Mouse (Mus musculus) neural tube, embryonic 14.5 days (tissue): ENCODE measurements around the gene Fgfr2. TPM values are rescaled to one million over a fixed set of nuclear protein-coding genes. Genes with fewer than 3 reads are reported as not detected.

ENCODE experiments used
- ATAC-seq: fragments of 200-750 bp; cut with Nextera tagmentation; 2 replicates; pipeline ENCODE4 v1.8.0; 2017; ENCODE audit warnings: low read depth, mild to moderate bottlenecking, moderate TSS enrichment, moderate library complexity
- H3K27ac ChIP-seq: fragments of 300-500 bp; sonication (generic); 2 replicates; pipeline ENCODE4 v1.5.1; 2014; ENCODE audit warnings: low read depth, mild to moderate bottlenecking, control low read depth, low read length, moderate library complexity, mixed read lengths
- H3K27me3 ChIP-seq: fragments of 300-500 bp; sonication (generic); 2 replicates; pipeline ENCODE4 v1.6.1; 2014; ENCODE audit warnings: low read length; ENCODE audit not compliant: control insufficient read depth, insufficient read depth
- H3K36me3 ChIP-seq: fragments of 300-500 bp; sonication (generic); 2 replicates; pipeline ENCODE4 v1.6.1; 2014; ENCODE audit warnings: low read length, mixed read lengths; ENCODE audit not compliant: control insufficient read depth, insufficient read depth
- H3K4me1 ChIP-seq: fragments of 300-500 bp; sonication (generic); 2 replicates; pipeline ENCODE4 v1.6.1; 2014; ENCODE audit warnings: low read length; ENCODE audit not compliant: control insufficient read depth, insufficient read depth
- H3K4me2 ChIP-seq: fragments of 300-500 bp; sonication (generic); 2 replicates; pipeline ENCODE4 v1.6.1; 2014; ENCODE audit warnings: mild to moderate bottlenecking, low read depth, low read length, control low read depth
- H3K4me3 ChIP-seq: fragments of 300-500 bp; sonication (generic); 2 replicates; pipeline ENCODE4 v1.5.1; 2014; ENCODE audit warnings: low read depth, low read length, control low read depth, mixed read lengths
- H3K9ac ChIP-seq: fragments of 300-500 bp; sonication (generic); replicated peaks from 2 replicates; pipeline ENCODE4 v1.6.1; 2014; ENCODE audit warnings: low read depth, mild to moderate bottlenecking, control low read depth, low read length, mixed read lengths
- H3K9me3 ChIP-seq: fragments of 300-500 bp; sonication (generic); 2 replicates; pipeline ENCODE4 v1.6.1; 2016; ENCODE audit warnings: low read length; ENCODE audit not compliant: control insufficient read depth
- WGBS: fragments of 180-500 bp; shearing (Covaris S2); extraction: QIAGEN DNeasy Blood & Tissue Kit; methylation state at CpG from one replicate; pipeline ENCODE4 v1.1.7; 2014; 5-methylcytosine and 5-hydroxymethylcytosine counted together
- polyA plus RNA-seq: library from polyadenylated mRNA; unstranded; fragments of >200 nt; fragmentation: Nextera tagmentation; extraction: Ambion mirVana; gene quantifications from 2 replicates; pipeline ENCODE4 v1.2.1, GENCODE M21; 2014

Gene Fgfr2
- polyA plus RNA-seq, 1 experiment from 2014 or later, result 28.1 TPM

DNA sequence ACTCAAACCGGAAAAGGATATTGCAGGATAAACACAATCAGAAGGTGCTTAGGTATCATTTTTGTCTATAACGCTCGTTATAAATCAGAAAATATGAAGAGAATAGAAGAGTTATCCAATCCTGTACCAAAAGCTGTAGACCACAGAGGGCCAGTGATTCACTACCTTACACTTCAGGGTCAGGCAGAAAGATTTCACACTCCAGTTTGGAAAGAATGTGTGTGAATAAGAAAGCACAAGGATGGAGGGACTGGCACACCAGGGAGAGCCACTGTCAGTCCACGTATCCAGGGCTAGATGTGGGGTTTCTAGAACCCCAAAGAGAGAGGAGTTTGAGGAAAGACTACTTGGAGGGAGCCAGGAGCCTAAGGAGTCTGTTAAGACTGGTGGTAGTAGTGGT is 546.3 kb downstream of the Fgfr2 start:
- Histone ChIP-seq H3K4me3 (no peak overlapping the region; the same call in 1 of the 2 replicates), H3K9ac (no peak overlapping the region), H3K36me3 (no peaks in the 10 kb centered on the region), H3K27me3 (no peaks in the 10 kb centered on the region), H3K4me1 (no peaks in the 10 kb centered on the region), H3K27ac (no peak overlapping the region), H3K9me3 (no peaks in the 10 kb centered on the region), H3K4me2 (no peak overlapping the region; the same call in 1 of the 2 replicates)
- ATAC-seq, result no peak
- 62% methylated on average over 4 of the region's 4 CpGs for WGBS

DNA sequence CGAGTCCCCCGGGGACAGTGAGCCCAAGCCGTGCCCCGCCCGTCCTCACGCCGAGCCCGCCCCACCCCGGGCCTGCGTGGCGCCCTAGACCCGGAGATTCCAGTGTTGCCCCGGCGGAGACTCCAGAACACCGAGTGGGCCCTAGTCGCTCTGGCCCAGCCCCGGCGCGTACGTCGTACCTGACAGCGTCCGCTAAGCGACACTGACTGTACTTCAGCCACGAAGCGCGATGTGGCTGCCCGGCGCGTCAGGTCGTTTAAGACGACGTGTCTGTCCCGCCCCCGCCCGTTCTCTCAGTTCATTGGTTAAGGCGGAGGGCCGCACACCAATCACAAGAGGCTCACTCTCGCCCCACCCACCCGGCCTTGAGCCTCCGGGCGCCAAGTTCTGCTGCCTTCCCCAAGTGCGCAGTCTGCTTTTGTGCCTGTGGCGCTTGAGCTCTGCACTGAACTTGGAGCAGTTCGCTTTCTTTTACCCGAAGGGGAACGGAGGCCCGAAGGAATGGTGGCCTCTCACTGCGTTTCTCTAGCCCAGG is 547.0 kb downstream of the Fgfr2 start, which contains the start of gene Oat:
Oat (minus strand) TSS at position 283 of the 535 bp plus-strand sequence.
- WGBS, result under 1% methylated on average over 42 of the region's 49 CpGs
- Histone ChIP-seq H3K27ac (peak within 1 kb of the TSS; percentile 86), H3K9ac (peak within 1 kb of the TSS; percentile 65), H3K4me3 (peak within 1 kb of the TSS; percentile 56), H3K4me2 (peak within 1 kb of the TSS; percentile 72), H3K4me1 (no peaks in the 10 kb centered on the region), H3K9me3 (no peaks in the 10 kb centered on the region), H3K27me3 (no peaks in the 10 kb centered on the region), H3K36me3 (no peaks in the 10 kb centered on the region)
- peak; percentile 97 for ATAC-seq

DNA sequence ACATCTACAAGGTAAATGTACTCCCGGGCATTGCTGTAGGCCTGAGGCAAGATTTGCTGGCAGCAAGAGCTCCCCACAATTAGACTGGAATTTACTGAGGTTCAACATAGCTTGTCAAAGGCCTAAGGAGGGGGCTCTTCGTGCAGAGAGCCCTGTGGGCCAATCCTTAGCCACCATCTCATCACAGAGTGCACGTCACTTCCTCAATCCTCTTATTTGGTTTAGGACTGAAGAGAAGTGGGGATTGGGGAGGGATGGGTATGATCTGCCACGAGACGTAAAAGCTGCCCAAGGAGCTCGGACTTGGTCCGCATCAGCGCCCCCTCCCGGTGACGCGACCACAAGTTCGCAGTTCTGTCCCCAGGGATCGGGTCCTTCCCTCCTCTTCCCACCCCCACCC is 547.5 kb downstream of the Fgfr2 start:
- H3K36me3 ChIP-seq, result no peaks in the 10 kb centered on the region
- H3K27me3 ChIP-seq, result no peaks in the 10 kb centered on the region
- peak; percentile 93 for ATAC-seq
- H3K9ac ChIP-seq, result peak overlapping the region; percentile 65
- no peaks in the 10 kb centered on the region for H3K4me1 ChIP-seq
- no peaks in the 10 kb centered on the region for H3K9me3 ChIP-seq
- peak overlapping the region; percentile 56 for H3K4me3 ChIP-seq
- H3K27ac ChIP-seq, result peak overlapping the region; percentile 86
- H3K4me2 ChIP-seq, result peak overlapping the region; percentile 72
- under 1% methylated on average over 9 of the region's 13 CpGs for WGBS

- Histone ChIP-seq H3K4me3 (no peak overlapping the region), H3K9me3 (no peaks in the 10 kb centered on the region), H3K27me3 (no peaks in the 10 kb centered on the region), H3K9ac (no peak overlapping the region), H3K4me2 (no peak overlapping the region), H3K27ac (no peak overlapping the region), H3K36me3 (no peaks in the 10 kb centered on the region), H3K4me1 (no peaks in the 10 kb centered on the region)
- no peak for ATAC-seq
- WGBS, result 91% methylated on average over 5 of the region's 5 CpGs
Observed at GRCm38 (mm10) chr7:132574646-132575045, 548.5 kb downstream of the Fgfr2 start.

- H3K9me3 ChIP-seq, result no peaks in the 10 kb centered on the region
- no peak overlapping the region for H3K9ac ChIP-seq
- no peak overlapping the region for H3K4me2 ChIP-seq
- H3K27ac ChIP-seq, result no peak overlapping the region; the same call in 1 of the 2 replicates
- ATAC-seq, result no peak
- no peaks in the 10 kb centered on the region for H3K4me1 ChIP-seq
- H3K4me3 ChIP-seq, result no peak overlapping the region
- H3K27me3 ChIP-seq, result no peaks in the 10 kb centered on the region
- 41% methylated on average over 6 of the region's 6 CpGs for WGBS
- H3K36me3 ChIP-seq, result no peaks in the 10 kb centered on the region
Observed at GRCm38 (mm10) chr7:132573205-132573604, 549.9 kb downstream of the Fgfr2 start.

DNA sequence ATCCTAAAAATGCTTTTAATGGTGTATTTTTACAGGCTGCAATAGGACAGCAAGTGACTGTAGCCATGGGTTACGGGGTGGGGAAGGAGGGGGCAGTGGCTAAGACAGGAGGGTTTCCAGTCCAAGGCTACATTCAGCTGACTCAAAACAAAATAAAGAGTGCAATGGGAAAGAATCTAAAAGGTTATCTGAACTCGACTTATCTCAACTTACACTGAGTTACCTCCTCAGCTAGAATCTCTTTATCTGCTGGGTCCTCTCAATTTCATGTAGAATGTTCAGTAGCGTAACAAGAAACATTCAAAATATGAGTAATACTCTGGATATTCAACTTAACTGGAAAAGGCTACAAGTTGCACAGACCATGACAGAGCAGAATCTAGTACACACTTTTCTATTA is 550.4 kb downstream of the Fgfr2 start:
- 81% methylated on average over 3 of the region's 3 CpGs for WGBS
- Histone ChIP-seq H3K4me1 (no peaks in the 10 kb centered on the region), H3K9ac (no peak overlapping the region), H3K4me3 (no peak overlapping the region), H3K9me3 (no peaks in the 10 kb centered on the region), H3K27me3 (no peaks in the 10 kb centered on the region), H3K36me3 (no peaks in the 10 kb centered on the region), H3K27ac (no peak overlapping the region; the same call in 1 of the 2 replicates), H3K4me2 (no peak overlapping the region)
- ATAC-seq, result no peak

DNA sequence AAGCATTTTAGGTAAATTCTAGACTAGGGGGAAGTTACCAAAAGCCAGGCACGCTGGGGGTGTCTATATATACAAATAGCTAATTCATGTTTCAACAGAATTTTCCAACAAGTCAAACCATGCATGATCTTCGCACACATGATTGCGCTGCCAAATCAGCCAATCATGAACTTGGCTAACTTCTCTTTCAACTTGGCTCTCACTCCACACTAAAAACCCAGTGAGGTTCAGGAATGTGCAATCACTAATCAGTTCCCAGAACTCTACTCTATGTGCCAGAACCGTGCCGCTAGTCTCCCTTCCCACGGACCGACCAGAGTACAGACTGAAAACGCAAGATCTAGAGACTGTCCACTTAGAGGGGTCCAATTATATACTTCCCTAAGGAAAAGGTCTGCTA is 551.7 kb downstream of the Fgfr2 start:
- Histone ChIP-seq H3K9ac (no peak overlapping the region), H3K9me3 (no peaks in the 10 kb centered on the region), H3K4me2 (no peak overlapping the region), H3K4me1 (no peaks in the 10 kb centered on the region), H3K36me3 (no peaks in the 10 kb centered on the region), H3K4me3 (no peak overlapping the region), H3K27ac (no peak overlapping the region), H3K27me3 (no peaks in the 10 kb centered on the region)
- 84% methylated on average over 8 of the region's 8 CpGs for WGBS
- ATAC-seq, result no peak

- Histone ChIP-seq H3K27ac (no peak overlapping the region), H3K9me3 (no peaks in the 10 kb centered on the region), H3K9ac (no peak overlapping the region), H3K4me2 (no peak overlapping the region), H3K4me3 (no peak overlapping the region), H3K27me3 (no peaks in the 10 kb centered on the region), H3K36me3 (no peaks in the 10 kb centered on the region), H3K4me1 (no peaks in the 10 kb centered on the region)
- 84% methylated on average over 5 of the region's 5 CpGs for WGBS
- no peak for ATAC-seq
Observed at GRCm38 (mm10) chr7:132570071-132570470, 553.1 kb downstream of the Fgfr2 start.

GRCm38 (mm10) chr7:132568817-132569216 is 554.3 kb downstream of the Fgfr2 start:
- no peak overlapping the region for H3K27ac ChIP-seq
- 82% methylated on average over 6 of the region's 6 CpGs for WGBS
- H3K9me3 ChIP-seq, result no peaks in the 10 kb centered on the region
- no peak for ATAC-seq
- 0 out of 2 replicates have a peak, but pooled peaks cover 4% of the 10 kb centered on the region for H3K36me3 ChIP-seq
- no peak overlapping the region for H3K4me2 ChIP-seq
- H3K9ac ChIP-seq, result no peak overlapping the region
- no peaks in the 10 kb centered on the region for H3K27me3 ChIP-seq
- H3K4me1 ChIP-seq, result no peaks in the 10 kb centered on the region
- H3K4me3 ChIP-seq, result no peak overlapping the region
